Mouse (Mus musculus): ENCODE data around the gene Gm49450. TPM values are rescaled to one million over a fixed set of nuclear protein-coding genes. Genes with fewer than 3 reads are reported as not detected.

The Gm49450 gene
- polyA plus RNA-seq, 1 experiment, result 3.5 TPM

DNA sequence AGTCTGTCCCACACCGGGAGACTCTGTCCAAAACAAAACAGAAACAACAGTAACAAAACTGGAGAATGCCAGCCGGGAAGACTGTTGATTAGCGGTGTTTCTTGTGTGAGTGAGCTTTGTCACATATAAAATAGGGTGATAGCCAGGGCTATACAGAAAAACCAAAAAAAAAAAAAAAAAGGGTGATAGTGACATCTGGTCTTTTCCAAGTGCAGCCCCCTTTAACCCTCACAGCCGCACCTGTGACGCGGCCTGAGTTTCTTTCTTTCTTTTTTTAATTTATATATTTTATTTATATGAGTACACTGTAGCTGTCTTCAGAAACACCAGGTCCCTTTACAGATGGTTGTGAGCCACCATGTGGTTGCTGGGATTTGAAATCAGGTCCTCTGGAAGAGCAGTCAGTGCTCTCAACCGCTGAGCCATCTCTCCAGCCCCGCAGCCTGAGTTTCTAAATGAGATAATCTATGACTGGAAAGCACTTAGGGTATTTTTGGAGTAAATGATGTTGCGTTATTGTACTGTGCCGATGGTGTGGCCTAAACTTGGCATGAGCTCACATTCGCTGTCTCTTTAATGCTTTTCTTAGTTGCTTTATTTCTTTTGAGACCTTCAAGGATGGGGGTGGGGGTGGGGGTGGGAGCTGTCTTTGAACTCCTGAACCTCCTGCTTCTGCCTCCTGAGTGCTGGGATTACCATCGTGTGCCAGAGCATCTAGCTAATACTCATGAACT, 32.8 kb upstream of the Gm49450 start:
- peak in 1 of 2 experiments; percentile 48 for DNase-seq (ENCODE audit: extremely low spot score in 1 of 2, low spot score in 1 of 2)

DNA sequence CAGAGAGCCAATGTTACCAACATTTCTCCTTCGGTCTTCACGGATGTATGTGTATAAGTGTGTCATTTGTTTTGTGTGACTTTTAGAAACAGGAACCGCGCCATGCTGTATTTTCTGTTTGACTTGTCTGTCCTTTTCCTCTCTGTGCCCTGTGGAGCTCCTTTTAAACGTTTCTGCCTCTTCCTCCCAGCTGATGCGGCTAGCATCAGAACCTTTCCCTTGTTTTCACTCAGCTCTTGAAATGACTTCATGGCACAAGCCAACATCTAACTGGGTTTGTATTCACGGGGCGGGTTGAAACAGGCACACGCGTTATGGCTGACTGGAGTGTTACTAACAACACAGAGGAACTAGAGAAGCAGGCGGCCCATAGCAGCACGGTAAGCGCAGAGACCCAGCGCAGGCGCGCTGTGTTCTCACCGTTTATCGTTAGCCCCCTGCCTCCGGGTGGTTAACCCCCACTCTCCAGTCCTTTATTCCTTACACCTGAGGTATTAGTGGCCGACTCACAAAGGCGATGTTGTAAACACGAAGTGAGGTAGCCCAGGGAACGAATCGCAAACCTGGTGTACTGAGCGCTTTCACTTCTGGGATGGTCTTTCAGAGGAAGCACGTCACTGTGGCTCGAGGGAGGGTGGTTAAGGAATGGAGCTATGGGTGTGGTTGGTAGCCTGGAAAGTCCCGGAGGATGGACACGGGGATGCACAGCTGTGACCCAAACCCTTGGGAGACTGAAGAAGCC, 32.1 kb upstream of the Gm49450 start:
- peak; percentile 64 to 83 for DNase-seq (ENCODE audit: extremely low spot score in 1 of 2, low spot score in 1 of 2)

DNA sequence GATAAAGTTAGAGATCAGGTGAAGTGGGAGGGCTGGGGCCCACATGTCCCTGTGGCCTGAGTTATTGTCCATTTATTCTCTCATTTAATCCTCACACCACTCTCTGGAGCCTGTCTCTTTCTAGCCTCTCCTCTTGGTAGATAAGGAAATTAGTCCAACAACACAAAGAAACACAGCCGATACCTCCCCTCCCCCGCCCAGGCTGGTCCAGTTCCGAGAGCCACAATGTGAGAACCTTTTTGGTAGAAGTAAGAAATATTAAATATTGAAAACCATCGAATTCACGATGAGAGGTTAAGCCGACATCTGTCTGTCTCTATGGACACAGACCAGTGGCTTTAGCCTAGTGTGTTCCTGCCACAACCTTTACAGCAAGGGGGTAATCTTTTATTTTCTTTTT, 31.3 kb upstream of the Gm49450 start:
- DNase-seq (ENCODE audit: extremely low spot score in 1 of 2, low spot score in 1 of 2), result no peak

DNA sequence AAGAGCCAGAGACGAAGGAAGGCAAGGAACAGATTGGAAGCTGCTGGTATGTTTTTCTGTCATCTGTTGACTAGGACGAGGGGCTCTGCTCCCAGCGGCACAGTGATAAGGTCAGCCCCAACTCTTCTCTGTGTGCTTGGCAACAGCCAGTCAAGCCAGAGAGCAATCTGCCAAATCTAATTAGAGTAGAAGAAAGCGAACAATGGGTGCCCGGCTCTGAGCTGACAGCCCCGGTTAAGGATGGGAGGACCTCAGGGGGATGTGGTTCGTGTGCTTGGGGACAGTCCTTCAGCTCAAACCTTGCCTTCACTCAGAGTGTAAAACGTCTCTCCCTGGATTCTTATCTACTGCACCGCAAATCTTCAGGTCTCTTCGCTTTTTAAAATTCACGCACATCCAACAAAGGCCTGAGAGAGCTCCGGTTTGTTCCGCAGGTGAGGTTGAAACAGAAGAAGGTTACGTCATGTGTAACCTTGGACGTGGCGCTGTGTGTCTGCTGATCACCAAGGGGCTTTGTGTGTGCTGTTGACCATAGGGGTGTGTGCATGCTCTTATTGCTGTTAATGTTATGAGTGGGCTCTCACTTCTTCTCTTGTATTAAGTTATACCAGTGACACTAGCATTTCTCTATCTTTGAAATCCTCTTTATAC, 30.2 kb upstream of the Gm49450 start:
- no peak for DNase-seq (ENCODE audit: extremely low spot score in 1 of 2, low spot score in 1 of 2)

DNA sequence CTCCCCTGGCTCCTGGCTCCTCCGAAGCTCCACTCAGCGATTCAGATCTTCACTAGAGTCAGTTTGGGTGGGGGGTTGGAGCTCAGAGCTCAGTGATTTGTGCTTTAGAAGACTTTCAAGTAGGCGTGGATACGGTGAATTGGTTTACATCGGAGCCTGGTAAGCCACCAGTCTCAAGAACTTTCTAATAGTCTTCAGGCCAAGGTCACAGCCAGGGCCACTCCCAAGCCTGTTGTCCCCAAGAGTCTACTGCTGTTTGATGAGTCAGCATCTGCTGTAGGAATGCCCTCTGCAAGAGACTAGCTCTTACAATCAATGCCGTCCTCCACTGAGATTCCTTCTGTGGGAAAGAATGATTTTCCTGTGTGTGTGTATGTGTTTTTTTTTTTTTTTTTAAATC, 28.7 kb upstream of the Gm49450 start:
- no peak for DNase-seq (ENCODE audit: extremely low spot score in 1 of 2, low spot score in 1 of 2)

DNA sequence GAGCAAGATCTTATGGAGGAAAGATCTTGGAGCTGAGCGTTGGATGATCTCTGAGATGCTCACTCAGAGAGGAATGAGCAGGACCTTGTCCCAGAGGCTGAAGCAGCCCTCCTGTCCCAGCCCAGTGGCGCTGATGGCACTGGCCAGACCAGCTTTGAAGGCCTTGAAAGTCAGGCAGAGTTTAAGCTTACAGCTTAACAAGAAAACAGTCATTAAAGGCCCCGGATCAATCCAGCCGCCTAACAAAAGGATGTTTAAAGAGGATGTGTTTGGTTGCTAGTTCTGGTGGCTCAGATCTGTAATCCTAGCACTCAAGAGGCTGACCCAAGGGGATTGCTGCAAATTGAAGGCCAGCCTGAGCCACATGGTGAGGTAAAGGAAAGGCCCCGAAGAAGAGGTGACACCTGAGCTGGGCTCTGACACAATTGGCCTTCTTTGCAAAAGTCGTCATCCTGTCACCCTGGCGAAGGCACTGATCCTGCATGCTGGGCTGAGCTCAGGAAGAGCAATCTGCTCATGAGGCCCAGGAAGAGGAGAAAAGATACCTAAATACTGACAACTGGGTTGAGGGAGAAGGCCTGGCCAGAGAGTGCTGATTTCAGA, 26.8 kb upstream of the Gm49450 start:
- DNase-seq (ENCODE audit: extremely low spot score in 1 of 2, low spot score in 1 of 2), result no peak

DNA sequence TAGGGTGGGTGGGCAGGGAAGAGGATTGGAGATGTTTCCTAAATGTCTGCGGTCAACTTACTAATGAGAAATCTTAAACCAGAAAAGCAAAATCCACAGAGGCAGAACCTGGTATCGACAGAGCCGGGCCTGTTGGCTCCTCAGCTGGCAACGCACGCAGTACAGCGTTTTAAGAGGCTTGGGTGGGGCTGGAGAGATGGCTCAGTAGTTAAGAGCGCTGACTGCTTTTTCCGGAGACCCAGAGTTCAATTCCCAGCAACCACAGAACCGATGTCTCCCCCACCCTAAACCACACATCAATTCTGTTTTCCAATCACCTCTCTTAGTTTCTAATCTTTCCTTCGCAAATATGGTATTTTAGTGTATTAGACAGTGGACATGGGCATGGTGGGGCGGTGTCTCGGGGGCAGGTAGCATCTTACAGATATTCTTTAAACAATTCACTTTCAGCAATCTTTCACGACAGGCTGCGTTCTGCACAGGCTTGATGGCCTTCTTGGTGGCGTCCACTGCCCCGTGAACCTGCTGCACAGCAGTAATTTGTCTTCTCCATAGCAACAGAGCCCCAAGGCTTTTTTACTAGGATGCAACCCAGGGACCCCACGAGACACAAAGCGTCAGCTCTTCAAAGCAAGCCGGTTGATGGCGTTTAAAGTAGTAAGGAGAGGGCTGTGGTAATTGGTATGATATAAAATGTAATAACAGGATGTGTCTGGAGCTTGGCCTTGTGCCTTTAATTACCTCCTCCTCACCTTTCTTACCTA, 25.2 kb upstream of the Gm49450 start:
- DNase-seq (ENCODE audit: extremely low spot score in 1 of 2, low spot score in 1 of 2), result no peak

DNA sequence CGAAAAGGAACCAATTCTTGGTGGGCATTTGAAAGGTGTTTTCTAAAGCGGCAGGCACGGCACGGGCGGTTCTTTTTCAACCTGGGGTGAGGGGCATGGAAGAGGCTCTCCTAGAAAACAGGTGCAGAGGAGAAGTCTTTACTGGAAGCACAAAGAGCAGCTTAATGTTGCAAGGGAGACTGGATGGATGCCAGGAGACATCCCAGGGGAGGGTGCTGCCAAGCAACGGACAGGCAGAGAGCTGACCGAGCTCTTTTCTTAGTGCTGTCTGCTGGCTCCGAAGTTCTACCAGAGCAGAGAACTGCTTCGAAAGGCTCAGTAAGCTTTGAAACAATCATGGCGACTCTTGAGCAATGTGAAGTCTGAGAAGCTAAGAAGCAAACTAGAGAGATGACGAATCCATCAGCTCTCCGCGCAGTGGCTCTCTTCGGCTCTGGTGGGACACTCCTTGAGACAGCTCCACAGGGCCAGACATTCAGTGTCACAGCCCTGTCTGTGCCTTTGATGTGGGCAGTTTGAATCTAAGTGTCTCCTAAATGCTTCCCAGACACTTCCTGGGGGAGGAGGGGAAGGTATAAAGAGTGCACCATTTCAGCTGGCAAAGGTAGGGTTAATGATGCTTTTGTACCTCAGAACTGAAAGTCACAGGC, 24.5 kb upstream of the Gm49450 start:
- DNase-seq (ENCODE audit: extremely low spot score in 1 of 2, low spot score in 1 of 2), result peak in 1 of 2 experiments; percentile 71

DNA sequence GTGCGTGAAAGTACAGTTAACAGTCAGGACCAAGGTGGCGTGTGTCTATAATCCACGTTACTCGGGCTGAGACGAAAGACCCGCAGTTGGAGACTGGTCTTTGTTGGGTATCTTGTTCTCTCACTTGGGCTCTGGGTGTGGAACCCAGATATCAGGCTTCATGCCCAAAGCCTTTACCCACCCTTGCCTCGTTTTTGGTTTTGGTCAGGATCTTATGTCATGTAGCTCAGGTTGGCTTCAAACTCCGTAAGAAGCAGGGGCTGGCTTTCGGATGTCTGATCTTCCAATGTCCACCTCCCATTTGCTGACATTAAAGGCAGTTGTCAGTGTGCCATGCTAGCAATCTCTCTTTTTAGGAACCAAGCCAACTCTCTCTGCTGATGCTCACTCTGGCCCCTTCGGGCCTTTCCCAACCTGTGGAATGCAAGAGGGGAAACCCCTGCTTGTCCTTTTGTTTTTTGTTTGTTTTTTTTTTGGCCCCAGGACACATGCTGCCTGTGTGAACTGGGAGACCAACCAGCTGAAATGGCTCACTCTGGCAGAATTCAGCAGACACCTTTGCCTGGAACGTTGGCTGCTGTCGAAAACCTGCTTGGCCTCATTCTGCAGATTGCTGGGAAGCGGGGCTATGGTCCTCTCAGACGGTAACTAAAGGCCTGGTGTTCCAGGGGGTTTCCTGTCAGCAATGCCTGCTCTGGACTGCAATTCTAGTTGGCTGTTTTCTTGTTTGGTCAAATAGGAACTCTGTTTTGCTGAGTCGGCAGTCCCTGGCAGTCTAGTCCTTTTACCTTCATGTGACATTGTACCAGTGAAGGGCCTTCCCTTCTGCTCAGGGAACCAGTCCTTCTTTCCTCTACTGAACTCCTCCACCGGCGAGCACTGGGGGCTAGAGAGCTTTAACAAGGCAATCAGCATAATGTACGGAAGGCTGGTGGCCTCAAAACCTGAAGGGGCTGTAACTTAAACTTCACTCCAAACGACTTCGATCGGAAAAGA, 23.7 kb upstream of the Gm49450 start:
- DNase-seq (ENCODE audit: extremely low spot score in 1 of 2, low spot score in 1 of 2), result no peak

DNA sequence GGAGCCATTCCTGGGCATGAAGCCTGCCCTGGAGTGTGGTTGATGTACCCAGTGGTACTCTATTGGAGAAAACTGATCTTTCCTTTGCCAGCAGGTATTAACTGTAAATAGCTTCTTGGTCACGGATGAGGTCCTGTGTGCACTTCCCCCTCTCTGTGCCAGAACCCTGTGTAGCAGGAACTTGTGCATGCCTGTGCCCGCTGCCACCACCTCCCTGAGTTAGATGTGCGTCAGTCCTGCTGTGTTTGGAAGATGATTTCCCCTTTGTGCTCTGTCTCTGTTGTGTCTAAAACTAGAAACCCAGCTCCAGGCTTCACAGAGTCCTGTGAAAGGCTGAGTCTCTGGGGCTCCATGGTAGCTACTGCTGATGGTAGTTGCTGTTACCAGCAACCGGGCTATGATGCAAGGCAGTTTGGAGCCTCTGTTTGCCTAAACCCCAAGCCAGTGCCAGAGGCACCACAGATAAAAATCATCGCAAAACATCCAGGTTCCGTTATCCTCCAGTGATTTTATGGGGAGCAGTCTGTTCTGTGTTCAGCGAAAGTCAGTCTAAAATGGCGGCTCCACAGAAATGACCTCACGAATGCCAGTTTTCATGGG, 19.8 kb upstream of the Gm49450 start:
- DNase-seq (ENCODE audit: extremely low spot score in 1 of 2, low spot score in 1 of 2), result no peak

DNA sequence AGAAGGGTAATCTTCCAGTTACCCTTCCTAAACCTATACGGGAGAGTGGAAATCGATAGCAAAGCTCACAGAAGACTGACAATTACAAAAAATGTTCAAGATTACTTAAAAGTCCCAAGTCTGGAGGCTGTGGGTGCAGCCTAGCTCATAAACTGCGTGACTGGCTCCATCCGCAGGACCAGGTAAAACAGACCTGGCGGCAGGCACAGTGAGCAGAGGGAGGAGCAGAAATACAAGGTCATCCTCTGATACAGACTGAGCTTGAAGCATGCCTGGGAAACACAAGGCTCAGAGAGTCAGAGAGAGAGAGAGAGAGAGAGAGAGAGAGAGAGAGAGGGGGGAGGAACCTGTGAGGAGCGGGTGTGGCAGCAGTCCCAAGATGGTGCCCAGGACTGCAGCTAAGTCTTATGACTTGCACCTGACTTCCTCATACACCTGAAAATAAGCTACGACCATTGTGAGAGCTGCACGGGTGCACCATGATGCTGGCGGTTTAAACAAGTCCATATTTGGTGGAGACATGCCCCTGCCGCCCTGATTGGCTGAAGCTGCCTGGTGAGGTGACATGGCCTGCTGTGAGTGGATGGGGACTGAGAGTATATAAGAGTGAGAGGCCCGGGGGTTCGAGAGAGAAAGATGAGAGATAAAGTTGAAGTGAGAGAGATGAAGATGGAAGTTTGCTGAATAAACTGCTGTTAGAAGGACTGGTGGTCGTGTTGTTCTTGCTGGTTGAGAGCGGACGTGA, 18.4 kb upstream of the Gm49450 start:
- peak in 1 of 2 experiments; percentile 45 for DNase-seq (ENCODE audit: extremely low spot score in 1 of 2, low spot score in 1 of 2)

DNA sequence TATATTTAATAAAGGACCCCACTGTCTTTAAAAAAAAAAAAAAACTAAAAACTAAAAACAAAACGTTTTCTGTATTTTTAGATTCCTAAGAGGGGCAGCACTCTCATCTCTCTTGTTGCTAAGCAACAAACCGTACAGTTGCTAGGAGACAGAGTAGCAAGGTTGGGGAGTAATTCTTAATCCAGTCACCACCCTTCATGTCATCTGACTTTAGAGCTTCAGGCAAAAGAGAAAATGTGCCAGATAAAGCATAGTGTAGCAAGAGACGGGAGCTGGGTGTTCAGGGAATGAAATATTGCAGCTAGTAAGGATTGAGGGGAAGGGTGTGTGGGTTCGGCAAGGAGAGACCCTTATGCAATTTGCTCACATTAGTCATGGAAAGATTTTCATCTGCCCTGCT, 17.8 kb upstream of the Gm49450 start:
- peak; percentile 76 to 84 for DNase-seq (ENCODE audit: extremely low spot score in 1 of 2, low spot score in 1 of 2)

DNA sequence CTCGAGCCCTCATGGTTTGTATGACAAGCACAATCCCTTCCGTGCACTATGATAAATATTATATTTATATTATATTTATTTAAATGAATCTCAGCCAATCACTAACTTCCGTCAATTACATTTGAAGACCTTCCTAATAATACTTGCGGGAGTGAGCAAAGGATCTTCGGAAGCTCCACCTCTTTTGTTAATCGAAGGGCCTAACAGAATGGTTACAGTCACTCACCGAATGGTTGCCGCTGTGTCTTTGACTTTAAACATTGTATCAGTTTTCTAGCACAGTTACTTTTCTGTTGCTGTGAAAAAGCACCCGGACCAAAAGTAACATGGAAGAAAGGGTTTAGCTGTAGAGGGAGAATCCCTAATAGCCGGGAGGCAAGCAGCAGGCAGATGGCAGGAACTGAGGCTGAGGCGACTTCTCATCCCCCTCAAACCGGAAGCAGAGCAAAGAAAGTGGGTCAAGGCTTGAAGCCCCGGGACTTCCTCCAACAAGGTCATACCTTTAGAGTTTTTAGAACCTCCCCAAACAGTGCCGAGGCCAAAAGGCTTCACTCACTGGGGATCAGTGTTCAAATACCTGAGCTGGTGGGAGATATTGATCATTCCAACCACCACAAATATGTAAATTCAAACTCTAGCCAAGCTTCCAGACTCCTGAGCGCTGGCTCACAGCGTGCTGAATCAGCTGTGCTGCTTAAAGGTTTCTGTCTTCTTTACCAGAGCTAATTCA, 16.2 kb upstream of the Gm49450 start:
- peak in 1 of 2 experiments; percentile 40 for DNase-seq (ENCODE audit: extremely low spot score in 1 of 2, low spot score in 1 of 2)

DNA sequence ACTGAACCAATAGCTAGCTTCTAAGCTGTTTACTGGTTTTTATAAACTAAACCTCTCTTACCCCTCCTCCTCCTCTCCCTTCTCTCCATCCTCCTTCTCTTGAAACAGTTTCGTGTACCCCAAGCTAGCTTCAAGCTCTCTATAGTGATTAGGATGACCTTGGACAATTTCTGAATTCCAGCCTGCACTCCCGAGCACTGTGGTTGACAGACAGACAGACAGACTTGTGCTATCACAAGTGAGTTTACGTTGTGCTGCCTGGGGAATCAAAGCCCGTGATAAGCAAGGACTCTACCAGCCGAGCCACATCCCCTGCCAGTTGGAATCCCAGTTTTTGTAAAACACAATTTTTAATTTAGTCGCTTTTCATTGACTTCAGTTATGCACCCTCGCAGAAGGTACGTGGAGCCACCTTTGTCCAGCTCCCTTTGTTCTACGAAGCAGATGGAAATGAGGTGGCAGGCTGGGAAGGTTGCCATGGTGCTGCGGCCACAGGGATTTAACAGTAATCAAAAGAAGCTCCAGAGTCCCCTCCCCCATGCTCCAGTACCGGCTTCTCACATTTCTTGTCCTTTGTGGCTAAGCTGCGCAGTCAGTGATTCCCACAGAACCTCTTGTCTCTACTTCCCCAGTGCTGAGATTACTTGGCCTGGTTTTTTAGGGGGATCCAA, 15.5 kb upstream of the Gm49450 start:
- DNase-seq (ENCODE audit: extremely low spot score in 1 of 2, low spot score in 1 of 2), result peak in 1 of 2 experiments; percentile 68

DNA sequence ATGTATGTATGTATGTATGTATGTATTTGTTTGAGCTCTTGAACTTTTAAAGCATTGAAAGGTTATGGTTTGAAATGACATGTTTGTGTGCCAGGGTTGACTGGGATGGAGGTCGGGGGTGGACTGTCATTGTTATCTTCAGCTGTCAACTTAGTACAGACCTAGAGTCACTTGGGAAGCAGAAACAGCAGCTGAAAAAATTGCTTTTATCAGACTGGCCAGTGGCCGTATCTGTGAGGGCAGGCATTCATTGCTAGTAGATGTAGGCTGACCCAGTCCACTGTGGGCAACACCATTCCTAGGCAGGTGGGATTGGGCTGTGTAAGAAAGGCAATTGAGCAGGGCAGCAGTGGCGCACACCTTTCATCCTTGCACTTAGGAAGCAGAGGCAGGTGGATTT, 6.2 kb upstream of the Gm49450 start:
- DNase-seq (ENCODE audit: extremely low spot score in 1 of 2, low spot score in 1 of 2), result no peak

DNA sequence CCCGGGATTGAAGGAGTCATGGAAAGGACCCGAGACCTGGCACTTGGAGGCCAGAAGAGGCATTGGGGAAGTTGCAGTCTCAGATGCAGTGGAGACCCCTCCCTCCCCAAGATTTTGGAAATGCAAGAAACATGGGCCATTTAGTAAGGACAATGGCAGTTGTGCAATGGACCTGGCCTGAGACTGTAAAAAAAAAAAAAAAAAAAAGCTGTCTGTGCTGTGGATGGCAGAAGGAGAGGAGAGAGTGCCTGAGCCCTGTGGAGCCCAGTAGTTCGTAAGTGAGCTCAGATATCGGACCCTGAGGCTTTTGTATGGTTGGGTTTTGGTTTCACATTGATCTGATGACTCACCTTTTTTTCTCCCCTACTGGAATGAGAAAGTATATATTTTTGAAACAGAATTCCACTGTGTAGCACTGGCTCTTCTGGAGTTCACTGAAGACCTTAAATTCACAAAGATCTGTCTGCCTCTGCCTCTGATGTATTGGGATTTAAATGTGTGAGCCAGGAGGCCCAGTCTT, 5.6 kb upstream of the Gm49450 start:
- no peak for DNase-seq (ENCODE audit: extremely low spot score in 1 of 2, low spot score in 1 of 2)

All from frontal cortex, adult 2 months (tissue).